Comparison of ENCODE assay signal across 9 mouse cellular contexts in the genomic region with DNA sequence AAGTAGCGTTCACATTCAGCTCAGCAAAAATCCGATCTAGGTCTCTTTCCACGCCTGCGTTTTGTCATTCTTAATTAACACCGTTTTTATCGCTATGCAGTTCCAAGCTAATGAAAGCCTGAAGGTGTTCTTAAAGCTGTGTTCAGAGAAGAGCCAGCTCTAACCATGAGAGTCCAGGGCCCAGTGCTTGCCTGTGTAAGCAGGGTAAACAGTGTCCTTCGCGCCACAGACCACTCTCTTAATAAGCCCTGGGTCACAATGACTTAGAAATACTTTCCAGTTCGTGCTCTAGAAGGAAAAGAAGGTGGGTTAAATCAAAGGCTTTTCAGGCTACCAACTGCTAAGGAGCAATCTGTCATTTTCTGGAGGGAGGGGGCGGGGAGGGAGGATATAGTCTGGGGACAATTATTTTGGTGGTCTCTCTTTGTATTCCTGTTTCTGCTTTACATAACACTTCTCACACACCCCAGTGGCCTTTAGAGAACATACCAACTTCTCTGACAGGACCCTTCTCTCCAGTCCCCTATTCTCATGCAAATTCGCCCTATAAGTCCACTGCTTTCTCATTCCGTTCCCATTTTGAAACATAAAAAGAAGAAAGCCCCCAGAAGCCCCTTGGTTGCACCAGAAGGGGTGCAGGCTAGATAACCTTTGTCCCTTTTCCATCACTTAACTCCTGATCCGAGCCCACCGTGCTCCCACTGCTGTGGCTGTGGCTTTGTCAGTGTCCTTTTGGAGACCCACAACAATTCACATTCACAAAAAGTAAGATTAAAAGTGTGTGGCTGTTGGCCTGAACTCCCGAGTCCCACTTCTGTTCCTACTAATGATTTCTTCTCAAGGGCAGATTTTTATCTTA.
DNase-seq lines count a peak whose midpoint lies in the region; ATAC-seq lines count a peak whose summit lies in the region.
"Had no signal": no experiment of that assay in that cellular context is flagged by ENCODE, and none has a peak within 500 bp of the region (broad histone marks: within the 10 kb centered on the region; RNA-seq: fewer than 3 reads in every experiment).

No protein-coding gene starts in this region.

- H3K4me1 ChIP-seq in intestine, embryonic 14.5 days (replicated peaks; ENCODE audit: control insufficient read depth, insufficient read depth, low read length) = no peaks in the 10 kb centered on the region
- H3K4me1 ChIP-seq in intestine, embryonic 16.5 days (ENCODE audit: control insufficient read depth, insufficient read depth, low read length) = no peaks in the 10 kb centered on the region
- peaks cover 10% of the 10 kb centered on the region; the same call in 1 of the 2 replicates for H3K4me1 ChIP-seq in hindbrain, embryonic 14.5 days (replicated peaks; ENCODE audit: control insufficient read depth, insufficient read depth, low read length)
- H3K4me1 ChIP-seq in neural tube, embryonic 11.5 days (ENCODE audit: control insufficient read depth, insufficient read depth, low read length) = 0 out of 2 replicates have a peak, but pooled peaks cover 5% of the 10 kb centered on the region

- H3K27me3 ChIP-seq in intestine, embryonic 14.5 days (replicated peaks; ENCODE audit: control insufficient read depth, insufficient read depth, low read length) = no peaks in the 10 kb centered on the region
- H3K27me3 ChIP-seq in intestine, embryonic 16.5 days (replicated peaks; ENCODE audit: control insufficient read depth, insufficient read depth, low read length) = no peaks in the 10 kb centered on the region
- H3K27me3 ChIP-seq in hindbrain, embryonic 14.5 days (ENCODE audit: control insufficient read depth, insufficient read depth, low read length) = no peaks in the 10 kb centered on the region
- no peaks in the 10 kb centered on the region for H3K27me3 ChIP-seq in neural tube, embryonic 11.5 days (ENCODE audit: control insufficient read depth, insufficient read depth, low read length)

- no peak overlapping the region for H3K27ac ChIP-seq in intestine, embryonic 14.5 days (ENCODE audit: low read depth)
- H3K27ac ChIP-seq in intestine, embryonic 16.5 days (ENCODE audit: low read length) = no peak overlapping the region
- H3K27ac ChIP-seq in hindbrain, embryonic 14.5 days = no peak overlapping the region
- H3K27ac ChIP-seq in neural tube, embryonic 11.5 days (ENCODE audit: low read depth, low read length) = 0 out of 2 replicates have a peak overlapping the region, but pooled peaks have one; percentile 42

- no peak for ATAC-seq in intestine, embryonic 14.5 days (replicated peaks; ENCODE audit: low FRiP score, low TSS enrichment, low read depth)
- no peak for ATAC-seq in intestine, embryonic 16.5 days
- ATAC-seq in hindbrain, embryonic 14.5 days (ENCODE audit: low FRiP score) = peak; percentile 63
- peak; percentile 77; the same call in 1 of the 2 replicates for ATAC-seq in neural tube, embryonic 11.5 days (ENCODE audit: insufficient read depth, low FRiP score, low TSS enrichment)

- peaks cover 4% of the 10 kb centered on the region; the same call in 1 of the 2 replicates for H3K9me3 ChIP-seq in intestine, embryonic 14.5 days (ENCODE audit: control insufficient read depth, low read length)
- 0 out of 2 replicates have a peak, but pooled peaks cover 8% of the 10 kb centered on the region for H3K9me3 ChIP-seq in intestine, embryonic 16.5 days (ENCODE audit: control insufficient read depth, low read length)
- peaks cover 7% of the 10 kb centered on the region; the same call in 1 of the 2 replicates for H3K9me3 ChIP-seq in hindbrain, embryonic 14.5 days (ENCODE audit: control insufficient read depth, low read length)
- 0 out of 2 replicates have a peak, but pooled peaks cover 3% of the 10 kb centered on the region for H3K9me3 ChIP-seq in neural tube, embryonic 11.5 days (ENCODE audit: control insufficient read depth, low read length)

- H3K4me2 ChIP-seq in intestine, embryonic 14.5 days (ENCODE audit: low read length) = no peak overlapping the region
- H3K4me2 ChIP-seq in intestine, embryonic 16.5 days (ENCODE audit: low read depth, low read length) = no peak overlapping the region
- peak overlapping the region; percentile 53 for H3K4me2 ChIP-seq in hindbrain, embryonic 14.5 days (replicated peaks)
- H3K4me2 ChIP-seq in neural tube, embryonic 11.5 days (ENCODE audit: low read depth) = peak overlapping the region; percentile 34

- WGBS in intestine, embryonic 14.5 days = 57% methylated on average over 15 of the region's 15 CpGs
- 59% methylated on average over 15 of the region's 15 CpGs for WGBS in intestine, embryonic 16.5 days
- WGBS in hindbrain, embryonic 14.5 days = 12% methylated on average over 15 of the region's 15 CpGs
- WGBS in neural tube, embryonic 11.5 days = 30% methylated on average over 15 of the region's 15 CpGs

- no peak overlapping the region for H3K9ac ChIP-seq in intestine, embryonic 14.5 days (ENCODE audit: low read length)
- H3K9ac ChIP-seq in intestine, embryonic 16.5 days (ENCODE audit: low read depth, low read length) = no peak overlapping the region
- peak overlapping the region; percentile 46 for H3K9ac ChIP-seq in hindbrain, embryonic 14.5 days
- H3K9ac ChIP-seq in neural tube, embryonic 11.5 days (ENCODE audit: low read length) = no peak overlapping the region

- H3K36me3 ChIP-seq in intestine, embryonic 14.5 days (ENCODE audit: control insufficient read depth, insufficient read depth, low read length) = no peaks in the 10 kb centered on the region
- no peaks in the 10 kb centered on the region for H3K36me3 ChIP-seq in intestine, embryonic 16.5 days (ENCODE audit: control insufficient read depth, insufficient read depth, low read length)
- no peaks in the 10 kb centered on the region for H3K36me3 ChIP-seq in hindbrain, embryonic 14.5 days (replicated peaks; ENCODE audit: control insufficient read depth, insufficient read depth)
- no peaks in the 10 kb centered on the region for H3K36me3 ChIP-seq in neural tube, embryonic 11.5 days (ENCODE audit: control insufficient read depth, insufficient read depth, low read length)

- DNase-seq in intestine, embryonic 14.5 days (ENCODE audit: low spot score) = peak; percentile 43
- peak; percentile 50 for DNase-seq in embryo, embryonic 9.5 days (ENCODE audit: extremely low spot score)
- peak; percentile 37 for DNase-seq in hindbrain, embryonic 14.5 days (ENCODE audit: low spot score)
- DNase-seq in neural tube, embryonic 11.5 days (ENCODE audit: low spot score) = peak; percentile 25
- DNase-seq in gastrocnemius, adult 18-20 months (ENCODE audit: low spot score) = no peak
- DNase-seq in cerebellum, adult 9-11 months = no peak
- DNase-seq in kidney, adult 9 months = no peak
- DNase-seq: adrenal gland, postnatal 25 days had no signal

- no peak overlapping the region for H3K4me3 ChIP-seq in intestine, embryonic 14.5 days (ENCODE audit: low read depth, low read length)
- no peak overlapping the region for H3K4me3 ChIP-seq in intestine, embryonic 16.5 days (ENCODE audit: low read length)
- peak overlapping the region; percentile 17 for H3K4me3 ChIP-seq in hindbrain, embryonic 14.5 days (replicated peaks; ENCODE audit: low read length)
- H3K4me3 ChIP-seq in neural tube, embryonic 11.5 days (ENCODE audit: low read depth, low read length) = no peak overlapping the region

Comparison
In these comparisons a context has a peak if more than half of its experiments do, and no peak if none do; other contexts are left out.
1. ATAC-seq: peak in hindbrain, embryonic 14.5 days (single experiment) and neural tube, embryonic 11.5 days (single experiment); none in intestine, embryonic 14.5 days (single experiment) and intestine, embryonic 16.5 days (single experiment).
2. DNase-seq: peak in intestine, embryonic 14.5 days (single experiment), embryo, embryonic 9.5 days (single experiment), hindbrain, embryonic 14.5 days (single experiment) and neural tube, embryonic 11.5 days (single experiment); none in gastrocnemius, adult 18-20 months (single experiment), cerebellum, adult 9-11 months (single experiment) and kidney, adult 9 months (single experiment).
3. H3K4me2 ChIP-seq: peak in hindbrain, embryonic 14.5 days (single experiment) and neural tube, embryonic 11.5 days (single experiment); none in intestine, embryonic 14.5 days (single experiment) and intestine, embryonic 16.5 days (single experiment).